Mouse (Mus musculus) C2C12 (cell line): ENCODE results near the gene Mapkap1. TPM values are rescaled to one million over a fixed set of nuclear protein-coding genes. Genes with fewer than 3 reads are reported as not detected.

Experiments used
- H3K27me3 ChIP-seq: one replicate; pipeline ENCODE4 v1.6.1; 2011; ENCODE audit not compliant: control insufficient read depth, insufficient read depth, insufficient read length
- H3K36me3 ChIP-seq: one replicate; pipeline ENCODE4 v1.6.1; 2011; ENCODE audit not compliant: control insufficient read depth, insufficient read depth
- H3K4me3 ChIP-seq: one replicate; pipeline ENCODE4 v1.5.1; 2011; ENCODE audit warnings: mild to moderate bottlenecking, control low read depth; ENCODE audit not compliant: poor library complexity, insufficient read depth, severe bottlenecking
- H3K79me2 ChIP-seq: one replicate; pipeline ENCODE4 v1.6.1; 2011; ENCODE audit not compliant: control insufficient read depth, insufficient read depth
- H3K79me3 ChIP-seq: one replicate; pipeline ENCODE4 v1.6.1; 2011; ENCODE audit warnings: low read depth, control low read depth
- H3ac ChIP-seq: one replicate; pipeline ENCODE3; 2011; ENCODE audit warnings: low read depth; ENCODE audit not compliant: control insufficient read depth, insufficient read length
- CEBPB ChIP-seq: IDR thresholded peaks from one replicate; pipeline ENCODE4 v1.6.1; 2011; ENCODE audit warnings: low read depth, mild to moderate bottlenecking, control low read depth, moderate library complexity
- CTCF ChIP-seq: IDR thresholded peaks from one replicate; pipeline ENCODE4 v1.5.1; 2011; ENCODE audit not compliant: control insufficient read depth, insufficient read depth, insufficient read length
- FOSL1 ChIP-seq: IDR thresholded peaks from one replicate; pipeline ENCODE4 v1.8.0; 2011; ENCODE audit warnings: mild to moderate bottlenecking, low read length; ENCODE audit not compliant: poor library complexity, insufficient read depth, severe bottlenecking
- MAX ChIP-seq: IDR thresholded peaks from one replicate; pipeline ENCODE4 v1.6.1; 2011; ENCODE audit warnings: mild to moderate bottlenecking, control low read depth
- MYOD1 ChIP-seq: IDR thresholded peaks from one replicate; pipeline ENCODE4 v1.6.1; 2011; ENCODE audit warnings: low read depth; ENCODE audit not compliant: control insufficient read depth, insufficient read length
- MYOG ChIP-seq: IDR thresholded peaks from one replicate; pipeline ENCODE4 v1.6.1; 2011; ENCODE audit not compliant: control insufficient read depth, insufficient read length; ENCODE audit errors: extremely low read depth
- USF1 ChIP-seq: IDR thresholded peaks from one replicate; pipeline ENCODE4 v1.6.1; 2011; ENCODE audit warnings: low read depth, mild to moderate bottlenecking, control low read depth, moderate library complexity
- polyA plus RNA-seq: library from polyadenylated mRNA; unstranded; fragments of >200 nt; fragmentation: generic; extraction: Trizol; gene quantifications from one replicate; pipeline ENCODE4 v1.2.1, GENCODE M21; 2012; ENCODE audit warnings: missing spikeins

The Mapkap1 gene
- polyA plus RNA-seq, 1 experiment = 33.2 TPM

DNA sequence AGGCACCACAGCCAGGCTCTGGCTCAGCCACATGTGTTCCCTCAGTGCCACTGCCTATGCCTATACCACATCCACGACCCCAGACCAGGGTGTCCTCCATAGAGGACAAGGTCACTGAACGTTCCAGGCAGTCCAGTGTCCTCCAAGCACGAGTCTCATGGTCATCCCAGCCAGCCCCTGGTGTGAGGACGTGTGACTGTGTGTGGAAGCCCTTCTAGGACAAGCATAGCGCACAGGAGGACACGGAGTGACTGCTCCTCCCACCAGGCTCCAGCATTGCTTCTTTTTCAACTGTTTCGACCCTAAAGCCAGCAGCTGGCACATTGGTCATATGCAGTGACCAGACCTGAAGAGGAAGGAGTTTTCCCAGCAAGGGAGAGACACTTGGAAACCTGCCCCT, 223.2 kb downstream of the Mapkap1 start:
- H3K27me3 ChIP-seq = no peaks in the 10 kb centered on the region
- H3ac ChIP-seq = no peak overlapping the region
- H3K79me3 ChIP-seq = no peaks in the 10 kb centered on the region
- H3K79me2 ChIP-seq = no peaks in the 10 kb centered on the region
- TF ChIP-seq MYOG (no peak), MAX (no peak), FOSL1 (no peak), CEBPB (no peak), CTCF (no peak)
- no peak overlapping the region for H3K4me3 ChIP-seq
- no peaks in the 10 kb centered on the region for H3K36me3 ChIP-seq

DNA sequence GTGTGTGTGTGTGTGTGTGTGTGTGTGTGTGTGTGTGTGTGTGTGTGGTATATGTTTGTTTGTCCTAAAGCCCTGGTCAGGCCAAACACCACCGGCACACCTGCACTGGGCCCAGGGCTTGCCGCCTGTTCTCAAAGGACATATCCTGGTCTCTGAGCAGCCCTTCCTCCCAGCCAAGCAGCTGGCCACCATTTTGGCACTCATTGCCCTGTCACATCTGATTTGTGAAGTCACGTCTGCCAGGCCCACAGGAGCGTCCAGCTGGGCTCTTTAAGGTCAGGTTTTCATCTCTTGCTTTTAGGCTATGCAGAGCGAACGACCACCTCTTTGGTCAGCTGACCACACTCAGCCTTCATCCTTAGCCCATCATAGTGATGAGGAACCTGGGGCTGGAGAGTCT, 223.9 kb downstream of the Mapkap1 start:
- Histone ChIP-seq H3K79me2 (no peaks in the 10 kb centered on the region), H3K27me3 (no peaks in the 10 kb centered on the region), H3K79me3 (no peaks in the 10 kb centered on the region), H3K4me3 (no peak overlapping the region), H3ac (no peak overlapping the region), H3K36me3 (no peaks in the 10 kb centered on the region)
- TF ChIP-seq MAX (no peak), MYOG (no peak), CTCF (no peak), FOSL1 (no peak), USF1 (no peak), CEBPB (no peak)

GRCm38 (mm10) chr2:34632051-34632450, 225.5 kb downstream of the Mapkap1 start:
- H3K79me2 ChIP-seq = no peaks in the 10 kb centered on the region

GRCm38 (mm10) chr2:34635249-34636165, 228.9 kb downstream of the Mapkap1 start:
- Histone ChIP-seq H3K4me3 (no peak overlapping the region), H3K36me3 (no peaks in the 10 kb centered on the region), H3K79me3 (no peaks in the 10 kb centered on the region), H3K27me3 (no peaks in the 10 kb centered on the region), H3K79me2 (no peaks in the 10 kb centered on the region), H3ac (no peak overlapping the region)
- TF ChIP-seq CTCF (no peak), USF1 (no peak), MYOD1 (no peak), CEBPB (no peak), FOSL1 (no peak), MYOG (no peak), MAX (no peak)

More at GRCm38 (mm10) chr2:34632051-34632450, 225.5 kb downstream of the Mapkap1 start:
- Histone ChIP-seq H3K36me3 (no peaks in the 10 kb centered on the region), H3K79me3 (no peaks in the 10 kb centered on the region), H3K27me3 (no peaks in the 10 kb centered on the region), H3ac (no peak overlapping the region), H3K4me3 (no peak overlapping the region)
- TF ChIP-seq MYOD1 (no peak), MYOG (no peak), FOSL1 (no peak), CTCF (no peak), MAX (no peak), CEBPB (no peak), USF1 (no peak)

GRCm38 (mm10) chr2:34638955-34639650, 232.5 kb downstream of the Mapkap1 start:
- Histone ChIP-seq H3K27me3 (no peaks in the 10 kb centered on the region), H3ac (peak overlapping the region; percentile 58), H3K79me3 (no peaks in the 10 kb centered on the region), H3K79me2 (no peaks in the 10 kb centered on the region), H3K4me3 (peak overlapping the region; percentile 11), H3K36me3 (no peaks in the 10 kb centered on the region)
- TF ChIP-seq CTCF = peak; percentile 99
- no peak for TF ChIP-seq MYOG
- TF ChIP-seq FOSL1 = no peak
- TF ChIP-seq USF1 = no peak
- no peak for TF ChIP-seq CEBPB
- peak; percentile 79 for TF ChIP-seq MAX
- TF ChIP-seq MYOD1 = no peak
